Mouse (Mus musculus) E14TG2a.4 (cell line): ENCODE measurements around the gene Mpeg1.

Source experiments
- CTCF ChIP-seq: conservative IDR thresholded peaks from 2 replicates; pipeline ENCODE4 v1.5.1; 2014; ENCODE audit warnings: low read length
- NANOG ChIP-seq: IDR thresholded peaks from 2 replicates; pipeline ENCODE4 v1.6.1; 2014; ENCODE audit warnings: borderline replicate concordance, low read length, mixed read lengths

GRCm38 (mm10) chr19:12464674-12465073 lies 4.1 kb downstream of the Mpeg1 start:
- TF ChIP-seq CTCF (no peak), NANOG (no peak)
